Mouse (Mus musculus): ENCODE data around the gene Olfr822. TPM values are rescaled to one million over a fixed set of nuclear protein-coding genes. Genes with fewer than 3 reads are reported as not detected.
"Not testable (repeated sequence)": the region's sequence is repeated elsewhere in the genome, so short reads cannot be mapped to it uniquely, and the experiment has no call there.

Olfr822 gene
- 0.05 TPM for polyA plus RNA-seq (2021)

- ChIA-PET CTCF (no interaction called here), POLR2A (no interaction called here)
- no peaks in the 10 kb centered on the region for H3K27me3 ChIP-seq
- TF ChIP-seq CTCF (IDR thresholded peaks at IDR 0.05) = no peak
- in situ Hi-C loops (cut with MboI; ENCODE audit: low pct_unique_long_range_greater_than_20kb) = no loop called here
- ATAC-seq = no peak
- no peak for DNase-seq (ENCODE audit: low read depth, low spot score)
These were observed at the start of gene Olfr822 for GRCm38 (mm10) chr10:130070910-130071309. Gene Olfr822 (plus strand): TSS chr10:130071210.

DNA sequence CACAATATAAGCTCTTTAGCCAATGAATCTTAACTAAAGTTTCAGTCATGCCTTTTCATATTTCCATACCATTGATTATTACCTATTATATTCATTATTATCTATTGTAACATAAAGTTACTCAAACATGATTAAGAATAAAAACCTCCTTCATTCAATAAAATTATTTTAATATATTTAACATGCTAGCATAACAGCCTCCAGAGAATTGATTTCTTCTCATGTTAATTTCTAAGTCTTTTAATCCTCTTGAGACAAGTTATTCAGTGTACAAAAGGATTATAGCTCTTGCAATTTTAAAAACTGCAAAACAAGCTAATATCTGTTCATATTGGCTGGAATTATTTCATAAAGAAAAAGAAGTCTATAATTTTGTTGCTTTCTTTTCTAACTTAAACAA lies 41.0 kb upstream of the Olfr822 start, which contains the start of gene Olfr821:
Gene Olfr821 (plus strand): TSS at position 301 of the 400 bp plus-strand sequence.
- no peak for ATAC-seq
- no peak for DNase-seq (ENCODE audit: low read depth, low spot score)
- CTCF ChIA-PET = no interaction called here
- H3K27me3 ChIP-seq = no peaks in the 10 kb centered on the region
- no peak for TF ChIP-seq CTCF (IDR thresholded peaks at IDR 0.05)
- in situ Hi-C loops (cut with MboI; ENCODE audit: low pct_unique_long_range_greater_than_20kb) = no loop called here
- POLR2A ChIA-PET = no interaction called here

GRCm38 (mm10) chr10:130037096-130037495 lies 33.9 kb upstream of the Olfr822 start:
- no peaks in the 10 kb centered on the region for H3K27me3 ChIP-seq
- TF ChIP-seq CTCF (IDR thresholded peaks at IDR 0.05) = no peak
- DNase-seq (ENCODE audit: low read depth, low spot score) (no peak), ATAC-seq (no peak)
- in situ Hi-C loops (cut with MboI; ENCODE audit: low pct_unique_long_range_greater_than_20kb) = no loop called here
- ChIA-PET POLR2A (no interaction called here), CTCF (no interaction called here)

DNA sequence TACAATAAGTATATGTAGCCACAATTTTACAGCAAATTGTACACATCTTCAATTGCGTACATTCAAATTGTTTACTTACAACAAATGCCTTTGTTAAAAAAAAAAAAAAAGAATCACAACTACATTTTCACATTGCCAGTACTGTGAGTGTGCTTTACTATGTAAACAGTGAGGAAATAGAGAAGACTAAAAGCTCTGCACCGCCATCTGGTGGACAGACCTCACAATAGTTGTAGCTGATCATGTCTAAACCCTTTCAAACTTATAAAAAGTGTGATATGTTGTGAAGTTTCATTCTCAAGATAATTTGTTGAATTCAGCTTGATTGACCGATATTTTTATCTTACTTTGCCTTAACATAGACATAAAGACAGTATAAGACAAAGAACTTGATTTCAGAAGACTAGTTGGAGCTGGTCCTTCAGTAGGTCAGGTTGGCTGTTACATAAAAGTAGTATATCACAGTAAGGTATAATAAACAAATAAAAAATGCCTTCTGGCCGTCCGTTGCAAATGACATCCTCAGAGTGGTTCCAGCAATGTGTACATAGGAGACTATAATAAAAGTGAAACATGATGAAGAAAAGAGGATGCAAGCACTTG lies 21.9 kb downstream of the Olfr822 start:
- ATAC-seq (peak; percentile 51), DNase-seq (ENCODE audit: low read depth, low spot score) (peak; percentile 3)
- peaks cover 10% of the 10 kb centered on the region for H3K27me3 ChIP-seq
- peak; percentile 52 for TF ChIP-seq CTCF (IDR thresholded peaks at IDR 0.05)
- in situ Hi-C loops (cut with MboI; ENCODE audit: low pct_unique_long_range_greater_than_20kb) = loop anchor here (5.0 to 25.0 kb wide), 2 partner anchors 531 to 1066 kb away; partner anchors contain the start of gene Olfr794
- POLR2A ChIA-PET = no interaction called here
- CTCF ChIA-PET = interaction anchor here (0.9 to 1.1 kb wide), 2 partner anchors 59 to 1068 kb away, joined by 3 read pairs; no protein-coding TSS in a partner anchor

DNA sequence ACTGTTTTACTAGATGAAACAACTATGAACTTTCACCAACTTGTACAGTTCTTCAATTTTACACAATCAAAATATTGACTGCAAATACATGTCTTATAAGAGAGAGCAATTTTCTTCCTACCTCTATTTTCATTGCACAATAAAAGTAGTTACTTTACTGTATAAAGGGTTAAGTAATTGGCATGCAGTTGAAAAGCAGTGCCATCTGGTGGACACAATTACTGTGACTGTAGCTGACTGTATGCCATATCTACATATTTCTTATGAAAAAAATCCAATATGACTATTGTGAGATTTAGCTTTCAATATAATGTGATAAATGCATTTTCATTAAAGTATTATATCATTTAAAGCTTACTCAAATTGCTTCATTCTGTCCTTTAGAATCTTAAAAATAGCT lies 25.1 kb downstream of the Olfr822 start:
- in situ Hi-C loops (cut with MboI; ENCODE audit: low pct_unique_long_range_greater_than_20kb) = loop anchor here (25.0 kb wide), 1 partner anchor 534 kb away; the partner anchor contains the start of gene Olfr794
- no peak for ATAC-seq
- peaks cover 15% of the 10 kb centered on the region for H3K27me3 ChIP-seq
- ChIA-PET CTCF (no interaction called here), POLR2A (no interaction called here)
- DNase-seq (ENCODE audit: low read depth, low spot score) = no peak
- TF ChIP-seq CTCF (IDR thresholded peaks at IDR 0.05) = peak; percentile 33

- DNase-seq (ENCODE audit: low read depth, low spot score); in situ Hi-C loops (cut with MboI; ENCODE audit: low pct_unique_long_range_greater_than_20kb); H3K27me3 ChIP-seq; POLR2A ChIA-PET; ATAC-seq; CTCF ChIA-PET: not testable (repeated sequence)
These were observed 44.3 kb downstream of the Olfr822 start, which contains the start of gene Olfr823 for GRCm38 (mm10) chr10:130115283-130115682. Gene Olfr823 (minus strand): TSS chr10:130115383.

GRCm38 (mm10) chr10:130116045-130116444 lies 45.0 kb downstream of the Olfr822 start:
- in situ Hi-C loops (cut with MboI; ENCODE audit: low pct_unique_long_range_greater_than_20kb); DNase-seq (ENCODE audit: low read depth, low spot score); H3K27me3 ChIP-seq; CTCF ChIA-PET; POLR2A ChIA-PET; ATAC-seq: not testable (repeated sequence)

Other genes with a start within 250 kb of the Olfr822 start
- gene Olfr812, start 225.1 kb upstream of the Olfr822 start, polyA plus RNA-seq (2021) = not detected
- not detected for gene Olfr813, start 215.8 kb upstream of the Olfr822 start, polyA plus RNA-seq (2021)
- not detected for gene Olfr814, start 191.4 kb upstream of the Olfr822 start, polyA plus RNA-seq (2021)
- gene Olfr815, start 165.3 kb upstream of the Olfr822 start, polyA plus RNA-seq (2021) = not detected
- not detected for gene Olfr816, start 155.6 kb upstream of the Olfr822 start, polyA plus RNA-seq (2021)
- gene Olfr818, start 122.1 kb upstream of the Olfr822 start, polyA plus RNA-seq (2021) = not detected
- not detected for gene Olfr819, start 103.9 kb upstream of the Olfr822 start, polyA plus RNA-seq (2021)
- gene Olfr247, start 95.1 kb upstream of the Olfr822 start, polyA plus RNA-seq (2021) = not detected
- not detected for gene Gm10310, start 86.1 kb upstream of the Olfr822 start, polyA plus RNA-seq (2021)
- gene Olfr820, start 58.6 kb upstream of the Olfr822 start, polyA plus RNA-seq (2021) = not detected
- gene Olfr821, start 40.9 kb upstream of the Olfr822 start, polyA plus RNA-seq (2021) = not detected
- gene Olfr823, start 44.2 kb downstream of the Olfr822 start, polyA plus RNA-seq (2021) = not detected
- gene Olfr824, start 58.8 kb downstream of the Olfr822 start, polyA plus RNA-seq (2021) = not detected
- gene Olfr825, start 95.6 kb downstream of the Olfr822 start, polyA plus RNA-seq (2021) = not detected
- gene Olfr826, start 113.0 kb downstream of the Olfr822 start, polyA plus RNA-seq (2021) = not detected
- gene Olfr827, start 143.2 kb downstream of the Olfr822 start, polyA plus RNA-seq (2021) = not detected
- not detected for gene Neurod4, start 209.0 kb downstream of the Olfr822 start, polyA plus RNA-seq (2021)